Mouse (Mus musculus): ENCODE results near the gene A230072I06Rik.

A230072I06Rik gene

GRCm38 (mm10) chr8:12324561-12324960 lies 45.9 kb downstream of the A230072I06Rik start:
- no peak for DNase-seq

- DNase-seq, result no peak
Observed at GRCm38 (mm10) chr8:12324991-12325601, 46.5 kb downstream of the A230072I06Rik start.

- no peak for DNase-seq
Observed at GRCm38 (mm10) chr8:12327187-12327586, 48.6 kb downstream of the A230072I06Rik start.

- no peak for DNase-seq
Observed at GRCm38 (mm10) chr8:12327707-12328471, 49.3 kb downstream of the A230072I06Rik start.

DNA sequence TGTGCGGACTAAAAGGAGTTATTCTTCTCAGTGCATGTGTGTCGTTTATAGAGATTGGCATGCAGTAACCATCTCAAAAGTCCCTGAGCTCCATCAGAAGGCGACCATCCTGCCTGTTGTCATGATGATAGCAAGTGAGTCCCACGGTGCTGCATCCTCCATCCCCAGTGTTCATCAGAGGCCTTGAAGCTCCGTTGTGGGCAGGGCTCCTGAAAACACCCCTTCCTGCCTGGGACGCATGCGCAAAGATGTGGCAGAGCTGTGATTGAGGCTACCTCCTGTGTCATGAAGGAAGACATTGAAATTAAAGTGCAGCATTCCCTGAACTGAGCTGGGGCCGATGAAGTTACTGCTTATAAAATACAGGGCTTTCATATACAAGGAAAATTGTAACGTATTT lies 49.9 kb downstream of the A230072I06Rik start:
- no peak for DNase-seq

GRCm38 (mm10) chr8:12330066-12330465 lies 51.4 kb downstream of the A230072I06Rik start:
- DNase-seq, result no peak

Data from kidney, postnatal 25 days (tissue).